In the genomic region with DNA sequence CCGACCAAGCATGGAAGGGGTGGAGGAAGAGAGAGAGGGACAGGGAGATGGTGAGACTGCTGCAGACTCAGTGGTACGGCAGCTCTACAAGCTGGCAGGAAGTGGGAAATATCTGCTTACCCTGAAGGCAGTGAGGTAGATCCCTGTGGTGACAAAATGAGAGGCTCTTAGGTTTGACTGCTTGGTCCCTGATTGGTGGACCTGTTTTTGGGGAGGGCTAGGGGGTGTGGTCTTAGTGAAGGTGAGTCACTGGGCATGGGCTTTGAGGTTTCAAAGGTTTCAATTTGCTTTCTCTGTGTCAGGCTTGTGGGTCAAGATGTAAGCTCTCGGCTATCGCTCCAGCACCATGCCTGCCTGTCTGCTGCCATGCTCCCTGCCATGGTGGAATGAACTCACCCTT, we compare ENCODE assay signal across 31 mouse cellular contexts. TPM values are rescaled to one million over a fixed set of nuclear protein-coding genes. Genes with fewer than 3 reads are reported as not detected.
DNase-seq lines count a peak whose midpoint lies in the region; ATAC-seq and TF ChIP-seq lines count a peak whose summit lies in the region.
"Had no signal": no experiment of that assay in that cellular context is flagged by ENCODE, and none has a peak within 500 bp of the region (broad histone marks: within the 10 kb centered on the region; RNA-seq: fewer than 3 reads in every experiment).

No protein-coding gene starts in this region.

- H3K9me3 ChIP-seq in CH12.LX (replicated peaks; ENCODE audit: low read length), result peaks cover 9% of the 10 kb centered on the region
- H3K9me3 ChIP-seq: embryonic facial prominence, embryonic 10.5 days; embryonic facial prominence, embryonic 13.5 days; forebrain, embryonic 13.5 days; heart, embryonic 10.5 days; heart, embryonic 13.5 days; intestine, embryonic 15.5 days had no signal

- no peak overlapping the region for H3K4me3 ChIP-seq in CH12.LX (replicated peaks in 1 of 3; ENCODE audit: low read depth in 2 of 3, low read length in 2 of 3, poor library complexity in 1 of 3)
- H3K4me3 ChIP-seq: erythroblast, embryonic 14.5 days; heart, embryonic 10.5 days; heart, embryonic 13.5 days; intestine, embryonic 15.5 days had no signal

- H3K4me2 ChIP-seq in CH12.LX (ENCODE audit: insufficient read depth, low read depth, poor library complexity, severe bottlenecking), result no peak overlapping the region
- H3K4me2 ChIP-seq: heart, embryonic 13.5 days; intestine, embryonic 15.5 days had no signal

- TF ChIP-seq RAD21 in CH12.LX (IDR thresholded peaks at IDR 0.05; ENCODE audit: low read depth, low read length), result no peak

- TF ChIP-seq EP300 in CH12.LX (IDR thresholded peaks at IDR 0.05; ENCODE audit: low read length), result no peak

- no peak overlapping the region for H3K9ac ChIP-seq in CH12.LX (ENCODE audit: insufficient read depth, low read depth)
- H3K9ac ChIP-seq: embryonic facial prominence, embryonic 13.5 days; hindbrain, embryonic 14.5 days; intestine, embryonic 15.5 days had no signal

- TF ChIP-seq CTCF in CH12.LX (conservative IDR thresholded peaks at IDR 0.05 in 1 of 2, IDR thresholded peaks at IDR 0.05 in 1 of 2; ENCODE audit: low read depth in 2 of 2, low read length in 2 of 2), result no peak

- H3K79me2 ChIP-seq in CH12.LX (replicated peaks; ENCODE audit: control insufficient read depth, extremely low read depth, insufficient read depth, poor library complexity, severe bottlenecking), result no peaks in the 10 kb centered on the region

- peaks cover 7 to 9% of the 10 kb centered on the region in 2 experiments for H3K4me1 ChIP-seq in CH12.LX (ENCODE audit: control insufficient read depth in 1 of 2, insufficient read depth in 2 of 2)

- no peak for TF ChIP-seq POLR2A in CH12.LX (IDR thresholded peaks at IDR 0.05; ENCODE audit: low read depth, low read length)

- in situ Hi-C loops in CH12.LX (cut with MboI; ENCODE audit: low pct_ligation_motif_present, low pct_unique_long_range_greater_than_20kb, low sequenced_read_pairs), result no loop called here

- H3K36me3 ChIP-seq in CH12.LX (replicated peaks in 1 of 2; ENCODE audit: control insufficient read depth in 1 of 2, insufficient read depth in 1 of 2, low read length in 1 of 2), result no peaks in the 10 kb centered on the region
- H3K36me3 ChIP-seq: intestine, embryonic 15.5 days had no signal

- H3K27ac ChIP-seq in CH12.LX (ENCODE audit: insufficient read depth, low read depth), result no peak overlapping the region
- H3K27ac ChIP-seq: embryonic facial prominence, embryonic 10.5 days; embryonic facial prominence, embryonic 13.5 days; forebrain, embryonic 13.5 days; gastrocnemius, adult 2 months; heart, embryonic 10.5 days; heart, embryonic 13.5 days; hindbrain, embryonic 14.5 days; hindbrain, postnatal 0 days; intestine, embryonic 15.5 days had no signal

- peak; percentile 13 for DNase-seq in thymus, postnatal 14 days
- DNase-seq in thymus, adult 18-20 months, result no peak
- DNase-seq in CH12.LX (ENCODE audit: extremely low read depth), result peak; percentile 33
- peak; percentile 66 for DNase-seq in induced T-regulatory cell, adult 2 months (ENCODE audit: low read depth)
- DNase-seq in adrenal gland, adult 8-10 months, result no peak
- no peak for DNase-seq in embryo, embryonic 10 days (ENCODE audit: low spot score)
- DNase-seq: adrenal gland, postnatal 14 days; cerebellum, adult 11 months; cerebellum, adult 2 months; cerebellum, adult 9-11 months; cerebellum, postnatal 25 days; embryo, embryonic 11 days; gastrocnemius, adult 2 months; gastrocnemius, postnatal 14 days; heart, adult 11 months; heart, postnatal 14 days; heart, postnatal 4 days; kidney, adult 18-20 months had no signal

- peaks cover 45% of the 10 kb centered on the region for H3K27me3 ChIP-seq in CH12.LX (replicated peaks)
- H3K27me3 ChIP-seq: forebrain, embryonic 13.5 days; intestine, embryonic 15.5 days had no signal

- ATAC-seq in frontal cortex, adult (ENCODE audit: low TSS enrichment), result no peak
- ATAC-seq: forebrain, embryonic 13.5 days; forebrain, embryonic 16.5 days; hindbrain, postnatal 0 days; intestine, embryonic 15.5 days had no signal

- dilution Hi-C loops in CH12.LX (cut with MboI; ENCODE audit: extremely low pct_ligation_motif_present, extremely low pct_unique_long_range_greater_than_20kb, low sequenced_read_pairs), result no loop called here

TF ChIP-seq in CH12.LX, 34 proteins besides CTCF, POLR2A, EP300 and RAD21:
- TF ChIP-seq ZNF384 (IDR thresholded peaks at IDR 0.05; ENCODE audit: low read depth, low read length) (no peak), RCOR1 (conservative IDR thresholded peaks at IDR 0.05; ENCODE audit: low read depth, low read length) (no peak), ZC3H11A (IDR thresholded peaks at IDR 0.05; ENCODE audit: low read depth, low read length) (no peak)
TF ChIP-seq in CH12.LX: peak in this region for 0.

RNA-seq across cellular contexts. Expression of a gene that starts 1.5 kb away (rescaled TPM):
- total RNA-seq in CH12.LX (2012; rRNA removed) (not detected in 2 replicates), CH12.LX (2014; rRNA removed) (not detected in 2 replicates)
- polyA plus RNA-seq in CH12.LX (2012; ENCODE audit: insufficient read length, low read depth), result 0.27 and 0.77 TPM in 2 replicates
- 10 to 100 TPM in 2 of 4 experiments, 1 to 10 TPM in 2; 6.2 to 14.0 (median 10.4) TPM for total RNA-seq in adrenal gland, adult 8-10 months (2022)
- total RNA-seq: MEL had no signal
- polyA plus RNA-seq: erythroblast, embryonic 14.5 days had no signal

RNA-seq across cellular contexts. Expression of a gene that starts 21.1 kb away (rescaled TPM):
- total RNA-seq in CH12.LX (2012; rRNA removed), result 0.98 and 1.6 TPM in 2 replicates
- 0.74 TPM in 2 replicates for total RNA-seq in CH12.LX (2014; rRNA removed)
- 1.3 TPM in 1 of 2 replicates, not detected in the other for polyA plus RNA-seq in CH12.LX (2012; ENCODE audit: insufficient read length, low read depth)
- total RNA-seq in adrenal gland, adult 8-10 months (2022), result under 1 TPM in 3 of 4 experiments, not detected in 1; 0.49 to 0.99 (median 0.89) TPM
- total RNA-seq: common myeloid progenitor, adult 5-6 weeks; heart, postnatal 14 days; heart, postnatal 4 days; MEL had no signal
- polyA plus RNA-seq: erythroblast, embryonic 14.5 days; intestine, embryonic 15.5 days had no signal

RNA-seq across cellular contexts. Expression of a gene that starts 22.8 kb away (rescaled TPM):
- total RNA-seq in CH12.LX (2012; rRNA removed) (21.3 and 28.7 TPM in 2 replicates), CH12.LX (2014; rRNA removed) (45.5 and 46.6 TPM in 2 replicates)
- 73.3 and 78.5 TPM in 2 replicates for polyA plus RNA-seq in CH12.LX (2012; ENCODE audit: insufficient read length, low read depth)
- total RNA-seq in adrenal gland, adult 8-10 months (2022), result 10 to 100 TPM; 39.7 to 52.1 (median 46.1) TPM

RNA-seq across cellular contexts. Expression of a gene that starts 51.6 kb away (rescaled TPM):
- not detected in 2 replicates for total RNA-seq in CH12.LX (2012; rRNA removed)
- total RNA-seq in CH12.LX (2014; rRNA removed), result not detected in 2 replicates
- polyA plus RNA-seq in CH12.LX (2012; ENCODE audit: insufficient read length, low read depth), result not detected in 2 replicates
- total RNA-seq in adrenal gland, adult 8-10 months (2022), result 10 to 100 TPM in 1 of 4 experiments, 1 to 10 TPM in 3; 4.8 to 12.6 (median 6.7) TPM
- total RNA-seq: common myeloid progenitor, adult 5-6 weeks; MEL had no signal
- polyA plus RNA-seq: erythroblast, embryonic 14.5 days; forebrain, embryonic 13.5 days had no signal

Comparison
In these comparisons a context has a peak if more than half of its experiments do, and no peak if none do; other contexts are left out.
1. DNase-seq: peak in thymus, postnatal 14 days (single experiment), CH12.LX (single experiment) and induced T-regulatory cell, adult 2 months (single experiment); none in thymus, adult 18-20 months (0 of 2), adrenal gland, adult 8-10 months (single experiment) and embryo, embryonic 10 days (single experiment).
2. RNA of a gene that starts 1.5 kb away (total RNA-seq): 6.2 to 14.0 TPM in adrenal gland, adult 8-10 months; not detected in CH12.LX; every median in the first group is over 4 times any median in the second.